Mouse (Mus musculus) B cell, adult 2 months (primary cell): ENCODE results near the gene Pdhb.

Source experiments
- DNase-seq, 2 experiments: peaks; one replicate each; pipeline ENCODE4 v3.0.0; 2022

Pdhb gene

DNA sequence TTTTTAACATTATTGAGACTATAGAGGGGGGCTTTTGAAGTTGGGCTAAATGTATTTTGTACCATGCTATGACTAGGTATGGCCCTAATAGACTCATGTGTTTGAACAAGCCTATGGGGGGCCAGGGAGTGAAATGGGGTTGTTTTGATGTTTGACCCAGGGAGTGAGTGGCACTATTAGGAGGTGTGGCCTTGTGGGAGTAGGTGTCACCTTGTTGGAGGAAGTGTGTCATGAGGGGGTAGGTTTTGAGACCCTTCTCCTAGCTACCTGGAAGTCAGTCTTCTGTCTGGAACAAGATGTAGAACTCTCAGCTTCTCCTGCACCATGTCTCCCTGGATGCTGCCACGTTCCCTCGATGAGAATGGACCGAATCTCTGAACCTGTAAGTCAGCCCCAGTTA, 17.7 kb upstream of the Pdhb start:
- no peak for DNase-seq

DNA sequence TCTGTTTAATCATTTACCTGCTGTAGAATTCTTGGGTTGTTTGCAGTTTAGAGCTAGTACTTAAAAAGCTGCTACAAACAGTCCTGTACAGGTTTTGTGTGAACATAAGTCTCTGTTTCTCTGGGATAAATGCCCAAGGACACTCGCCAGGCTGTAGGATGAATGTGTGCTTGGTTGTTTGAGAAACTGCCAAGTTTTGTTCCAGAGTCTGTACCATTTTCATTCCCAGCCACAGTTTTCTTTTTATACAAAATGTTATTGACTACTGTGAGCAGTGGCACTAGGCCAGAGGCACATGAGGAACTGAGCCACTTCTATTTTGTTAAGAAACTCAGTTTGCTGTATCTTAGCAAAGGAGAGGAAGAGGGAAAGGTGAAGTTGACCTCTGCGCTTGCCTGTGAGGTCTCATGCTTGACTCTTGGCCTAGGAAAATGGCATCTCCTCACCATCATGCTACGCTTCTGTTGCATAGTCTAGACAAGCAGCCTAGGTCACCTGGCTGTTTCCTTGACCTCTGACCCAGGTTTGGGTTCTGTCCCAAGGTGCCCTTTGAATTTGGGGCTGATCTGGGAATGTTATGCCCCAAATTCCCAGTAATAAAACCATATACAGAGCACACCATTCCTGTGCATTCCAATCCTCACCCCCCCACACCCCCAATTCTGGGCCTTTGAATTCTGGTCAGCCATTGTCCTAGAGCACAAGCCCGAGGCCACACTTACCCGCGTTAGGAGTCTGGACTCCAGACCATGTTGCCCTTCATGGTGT, 13.6 kb upstream of the Pdhb start:
- DNase-seq: no peak

DNA sequence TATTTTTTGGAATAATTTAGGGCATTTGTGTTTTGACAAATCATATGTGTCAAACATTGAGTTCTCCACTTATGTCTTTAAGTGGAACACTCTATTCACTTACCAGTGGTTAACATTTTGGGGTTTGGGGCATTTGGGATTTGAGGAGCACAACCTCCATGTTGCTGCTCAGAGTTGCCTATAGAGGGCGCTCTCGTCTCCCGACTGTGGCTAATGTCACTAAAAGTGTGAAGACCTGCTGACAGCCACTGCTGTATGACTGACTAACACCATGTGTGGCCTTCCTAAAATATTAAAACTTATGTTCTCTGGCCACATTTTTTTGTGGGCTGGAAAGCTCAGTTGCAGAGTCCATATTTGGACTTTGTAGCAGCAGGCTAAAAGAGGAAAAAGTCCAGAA, 10.5 kb upstream of the Pdhb start:
- no peak for DNase-seq

DNA sequence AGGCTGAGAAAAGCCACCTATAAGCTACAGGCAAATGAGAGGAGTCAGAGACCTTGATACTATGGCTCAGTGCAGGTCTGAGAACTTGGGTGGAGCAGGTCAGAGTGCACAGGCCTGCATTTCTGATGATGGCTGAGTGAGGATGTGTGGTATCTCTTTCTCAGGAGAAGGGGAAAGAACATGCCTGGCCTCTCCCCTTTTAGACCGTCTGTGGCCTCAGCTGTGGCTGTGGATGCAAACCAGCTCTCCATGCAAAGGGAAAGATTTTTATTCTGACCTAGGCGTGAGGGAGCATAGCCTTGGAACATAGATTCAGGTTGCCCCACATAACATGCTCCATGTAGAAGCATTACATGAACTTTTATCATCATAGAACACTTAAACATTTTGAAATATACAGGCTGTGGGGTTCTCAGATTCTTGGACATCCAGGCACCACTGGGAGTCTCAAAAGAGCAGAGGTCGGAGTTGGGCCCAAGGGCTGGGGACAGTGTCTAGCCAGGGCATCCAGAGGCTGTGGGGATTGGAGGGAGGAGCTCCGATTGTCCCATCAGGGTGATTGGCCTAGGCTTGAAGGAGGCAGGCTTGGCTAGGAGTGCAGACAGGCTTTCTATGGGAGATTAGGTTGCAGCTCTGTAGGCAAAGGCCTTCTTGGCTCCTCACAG, 7.7 kb upstream of the Pdhb start:
- DNase-seq: no peak

DNA sequence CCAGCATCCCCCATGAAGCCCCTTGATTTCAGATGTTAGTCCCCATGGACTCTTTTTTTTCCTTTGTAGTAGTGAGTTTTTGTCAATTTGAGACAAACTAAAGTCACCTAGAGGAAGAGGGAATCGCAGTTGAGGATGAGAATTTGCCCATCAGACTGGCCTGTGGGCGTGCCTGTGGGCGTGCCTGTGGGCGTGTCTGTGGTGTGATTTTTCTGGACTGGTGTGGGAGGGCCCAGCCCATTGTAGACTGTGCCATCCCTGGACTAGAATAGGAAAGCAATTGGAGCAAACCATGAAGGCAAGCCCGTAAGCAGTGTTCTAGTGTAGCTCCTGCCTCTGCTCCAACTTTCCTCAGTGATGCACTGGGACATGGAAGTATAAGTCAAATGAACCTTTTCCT, 3.4 kb upstream of the Pdhb start:
- no peak for DNase-seq

DNA sequence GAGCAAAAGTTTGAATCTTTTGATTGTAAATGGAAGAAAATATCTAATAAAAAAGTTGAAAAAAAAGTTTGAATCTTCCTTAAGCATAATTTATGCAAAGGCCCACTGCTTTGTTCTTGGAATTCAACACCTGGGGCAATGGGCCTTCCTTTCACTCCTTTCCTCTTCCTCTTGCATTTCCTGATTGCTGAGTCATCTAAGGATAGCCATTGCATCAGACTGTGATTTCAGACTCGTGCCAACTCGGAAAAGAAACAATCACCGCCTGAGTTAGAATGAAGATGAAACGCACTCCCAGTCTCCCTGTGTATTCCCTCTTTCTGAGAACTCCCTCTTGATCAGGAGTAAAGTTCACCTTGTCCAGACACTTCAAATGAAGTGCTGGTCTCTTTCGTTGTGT, 1.8 kb upstream of the Pdhb start:
- no peak for DNase-seq

DNA sequence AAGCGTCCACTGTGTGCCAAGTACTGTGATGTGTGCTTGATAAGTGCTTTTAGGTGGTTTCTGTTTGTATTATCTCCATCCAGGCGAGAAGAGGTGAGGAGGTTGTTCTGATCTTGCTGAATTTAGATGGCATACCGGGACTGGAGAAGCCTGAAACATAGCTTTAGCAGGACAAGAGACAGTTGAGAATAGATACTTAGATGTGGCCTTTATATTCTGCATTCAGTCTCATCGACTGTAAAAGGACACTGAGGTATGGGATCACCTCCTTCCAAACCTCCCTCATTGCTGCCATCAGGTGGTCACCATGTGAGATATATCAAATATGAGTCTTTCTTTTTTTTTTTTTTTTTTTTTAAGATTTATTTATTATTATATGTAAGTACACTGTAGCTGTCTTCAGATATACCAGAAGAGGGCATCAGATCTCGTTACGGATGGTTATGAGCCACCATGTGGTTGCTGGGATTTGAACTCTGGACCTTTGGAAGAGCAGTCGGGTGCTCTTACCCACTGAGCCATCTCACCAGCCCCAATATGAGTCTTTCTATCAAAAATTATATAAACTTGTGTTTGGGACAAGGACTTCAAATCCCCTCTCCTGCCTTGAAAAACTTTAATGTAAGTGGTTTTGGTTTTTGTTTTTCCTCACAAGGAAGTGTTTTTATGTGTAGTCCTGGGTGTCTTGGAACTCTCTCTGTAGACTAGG, 871 bp upstream of the Pdhb start:
- peak; percentile 60 to 64 for DNase-seq

DNA sequence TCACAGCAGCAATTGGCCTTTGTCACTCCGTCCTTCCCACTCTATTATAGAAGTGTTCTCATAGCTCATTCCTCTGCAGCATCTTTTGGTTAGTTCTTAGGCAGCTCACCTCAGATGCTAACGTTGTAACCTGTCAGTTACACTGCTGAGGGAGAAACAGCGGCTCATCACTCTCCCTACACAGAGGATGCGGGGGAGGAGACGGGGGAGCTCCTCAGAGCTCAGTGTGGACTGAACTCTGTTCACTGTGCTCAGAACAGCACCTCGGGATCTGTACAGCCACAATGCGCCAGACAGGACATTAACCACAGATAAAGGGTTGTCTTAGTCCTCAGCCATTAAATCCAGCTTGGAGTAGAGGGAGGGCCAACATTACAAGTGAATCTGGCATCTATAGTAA, 8.4 kb downstream of the Pdhb start:
- no peak for DNase-seq

DNA sequence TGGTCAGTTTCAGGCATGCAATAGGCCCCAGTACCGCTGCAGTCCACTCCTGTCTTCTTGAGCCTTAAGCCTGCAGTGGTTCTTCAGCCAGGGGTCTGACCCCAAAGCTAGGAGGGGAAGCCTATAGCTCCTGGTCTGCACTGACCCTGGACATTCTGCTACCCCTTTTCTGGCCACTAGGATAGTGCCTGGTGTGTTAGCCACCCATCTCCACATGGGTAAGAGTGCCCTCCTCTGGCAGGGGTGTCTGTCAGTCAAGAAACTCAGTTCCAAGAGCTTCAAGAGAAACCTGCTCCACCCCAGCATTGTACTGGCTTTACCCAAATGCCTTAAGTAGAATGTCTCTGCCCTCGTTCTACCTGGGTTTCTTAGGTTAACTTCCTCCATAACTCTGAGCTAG, 11.0 kb downstream of the Pdhb start:
- DNase-seq: peak; percentile 77 to 78

DNA sequence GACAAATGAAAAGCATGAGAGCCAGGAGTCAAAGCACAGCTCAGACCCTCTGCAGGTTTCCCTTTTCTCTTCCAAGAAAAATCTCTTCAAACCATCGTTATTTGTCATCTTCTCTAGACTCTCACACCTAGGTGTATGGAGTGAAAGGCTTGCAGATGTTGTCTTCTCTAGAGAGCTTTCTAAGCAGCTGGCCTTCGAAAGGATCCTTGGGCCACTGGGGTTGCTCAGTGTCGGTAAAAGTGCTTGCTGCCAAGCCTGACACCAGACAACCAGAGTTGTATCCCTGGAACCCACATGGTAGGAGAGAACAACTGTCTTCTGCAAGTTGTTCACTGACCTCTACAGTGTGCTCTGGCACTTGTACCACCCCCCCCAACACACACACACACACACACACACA, 13.7 kb downstream of the Pdhb start:
- DNase-seq: no peak

DNA sequence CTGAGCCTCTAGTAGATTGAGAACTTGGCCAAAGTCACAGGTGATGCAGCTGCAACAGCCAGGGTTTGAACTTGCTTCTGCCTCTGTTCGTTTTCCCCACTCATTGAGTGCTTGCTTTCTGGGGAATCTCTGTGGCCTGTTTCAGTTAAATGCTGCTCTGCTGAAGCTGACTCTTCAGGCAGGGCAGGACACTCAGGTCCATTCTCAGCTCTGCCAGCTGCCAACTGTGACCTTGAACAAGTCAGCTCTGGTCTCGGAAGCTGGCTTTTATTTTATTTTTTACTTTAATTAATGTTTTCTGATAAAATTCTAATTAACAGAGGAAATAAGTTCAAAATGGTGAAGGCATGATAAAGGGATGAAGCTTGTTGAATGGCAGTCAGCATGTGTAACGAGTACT, 14.1 kb downstream of the Pdhb start:
- DNase-seq: no peak

DNA sequence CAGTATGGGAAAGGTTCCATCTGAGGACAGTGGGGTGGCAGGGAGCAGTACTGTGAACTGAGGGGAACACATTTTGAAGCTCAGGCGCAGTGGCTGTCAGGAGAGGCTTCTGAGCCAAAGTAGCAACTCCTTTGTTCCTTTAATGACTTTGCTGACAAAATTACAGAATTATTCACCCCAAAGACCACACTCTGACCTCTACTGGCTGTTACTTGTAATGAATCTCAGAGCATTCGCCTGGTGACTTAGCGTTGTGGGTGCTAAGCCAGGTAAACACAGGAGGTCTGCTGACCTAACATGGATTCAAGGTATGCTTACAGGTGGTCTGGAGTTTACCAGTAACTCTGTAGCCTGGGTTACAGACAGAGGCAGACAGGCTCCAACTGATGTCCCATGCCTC, 15.9 kb downstream of the Pdhb start:
- DNase-seq: peak; percentile 34 to 43

DNA sequence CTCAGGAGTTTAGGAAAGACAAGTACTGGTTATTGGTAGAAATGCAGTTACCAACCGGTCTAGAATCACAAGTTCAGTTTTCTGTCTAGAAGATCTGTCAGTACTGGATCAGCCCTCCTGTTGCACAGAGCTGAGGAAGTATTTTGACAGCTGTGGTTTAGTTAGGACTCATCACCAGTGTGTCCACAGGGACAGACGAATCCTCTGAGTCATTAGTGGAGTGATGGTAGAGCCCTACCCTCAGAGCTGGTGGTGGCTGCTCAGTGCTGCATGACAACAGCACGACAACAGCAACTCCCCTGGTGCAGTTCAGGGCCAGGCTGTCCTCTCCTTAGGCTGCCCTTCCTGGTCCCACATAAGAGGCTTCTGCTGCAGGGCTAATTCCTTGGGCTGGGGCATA, 18.8 kb downstream of the Pdhb start:
- DNase-seq: no peak

DNA sequence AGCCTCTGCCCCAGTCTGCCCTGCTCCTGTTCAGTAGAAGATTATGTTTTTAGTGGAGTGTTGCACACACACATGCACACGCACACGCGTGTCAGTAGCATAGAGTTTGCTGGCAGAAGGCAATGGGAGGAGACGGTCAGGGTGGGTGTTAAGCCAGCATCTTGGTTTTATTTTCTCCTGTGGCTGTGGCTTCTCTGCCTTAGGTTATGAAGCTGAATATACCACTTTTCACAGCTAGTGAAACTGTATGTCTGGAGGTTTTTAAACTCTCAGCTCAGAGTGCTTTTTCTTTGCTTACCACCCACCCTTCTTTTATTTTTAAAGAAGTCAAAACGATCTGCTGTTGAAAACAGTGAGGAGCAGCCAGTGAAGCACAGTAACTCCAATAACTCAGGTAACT, 21.1 kb downstream of the Pdhb start:
- DNase-seq: no peak

DNA sequence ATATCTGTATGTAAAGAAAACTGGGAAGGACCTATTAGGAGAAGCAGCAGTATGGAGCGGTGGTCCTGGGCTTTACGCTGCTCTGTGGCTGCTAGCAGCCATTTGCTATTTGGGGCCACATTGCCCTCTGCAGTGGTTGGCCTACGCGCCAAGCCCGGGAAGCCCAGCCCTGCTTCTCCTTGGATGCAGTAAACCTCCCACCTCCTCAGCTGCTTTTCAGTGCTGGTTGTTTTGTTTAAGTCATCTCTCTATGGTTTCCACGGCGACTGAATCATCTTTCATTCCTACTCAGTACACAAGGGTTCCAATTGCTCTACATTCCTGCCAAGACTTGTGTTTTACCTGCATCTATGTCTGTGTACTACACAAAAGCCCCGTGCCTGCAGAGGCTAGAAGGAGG, 24.0 kb downstream of the Pdhb start:
- DNase-seq: no peak

DNA sequence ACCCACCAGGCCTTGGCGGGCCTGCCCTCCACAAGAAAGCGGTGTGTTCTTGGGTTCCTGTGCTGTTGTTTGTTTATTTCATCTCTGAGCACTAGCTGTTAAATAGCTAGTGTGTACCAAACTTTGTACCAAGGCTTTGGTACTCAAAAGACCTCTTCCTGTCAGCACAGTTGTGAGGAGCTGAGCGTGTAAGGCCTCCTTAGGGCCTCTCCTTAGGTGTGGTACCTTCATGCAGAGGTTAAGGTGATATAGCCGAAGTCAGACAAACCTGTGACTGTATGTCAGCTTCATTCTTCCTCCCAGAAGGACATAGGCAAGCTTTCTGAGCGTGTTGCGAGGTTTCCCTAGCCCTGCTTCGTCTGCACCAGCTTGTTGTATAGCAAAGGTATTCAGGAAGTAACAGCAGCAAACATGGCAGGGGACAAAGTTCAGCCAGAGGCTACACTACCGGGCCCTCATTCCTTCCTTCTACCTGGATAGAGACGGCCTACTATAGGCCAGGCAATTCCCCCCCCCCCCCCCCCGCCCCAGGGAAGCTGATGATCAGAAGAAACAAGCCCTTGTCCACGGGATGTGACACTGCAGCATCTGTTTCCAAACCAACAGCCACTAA, 26.1 kb downstream of the Pdhb start:
- DNase-seq: no peak

DNA sequence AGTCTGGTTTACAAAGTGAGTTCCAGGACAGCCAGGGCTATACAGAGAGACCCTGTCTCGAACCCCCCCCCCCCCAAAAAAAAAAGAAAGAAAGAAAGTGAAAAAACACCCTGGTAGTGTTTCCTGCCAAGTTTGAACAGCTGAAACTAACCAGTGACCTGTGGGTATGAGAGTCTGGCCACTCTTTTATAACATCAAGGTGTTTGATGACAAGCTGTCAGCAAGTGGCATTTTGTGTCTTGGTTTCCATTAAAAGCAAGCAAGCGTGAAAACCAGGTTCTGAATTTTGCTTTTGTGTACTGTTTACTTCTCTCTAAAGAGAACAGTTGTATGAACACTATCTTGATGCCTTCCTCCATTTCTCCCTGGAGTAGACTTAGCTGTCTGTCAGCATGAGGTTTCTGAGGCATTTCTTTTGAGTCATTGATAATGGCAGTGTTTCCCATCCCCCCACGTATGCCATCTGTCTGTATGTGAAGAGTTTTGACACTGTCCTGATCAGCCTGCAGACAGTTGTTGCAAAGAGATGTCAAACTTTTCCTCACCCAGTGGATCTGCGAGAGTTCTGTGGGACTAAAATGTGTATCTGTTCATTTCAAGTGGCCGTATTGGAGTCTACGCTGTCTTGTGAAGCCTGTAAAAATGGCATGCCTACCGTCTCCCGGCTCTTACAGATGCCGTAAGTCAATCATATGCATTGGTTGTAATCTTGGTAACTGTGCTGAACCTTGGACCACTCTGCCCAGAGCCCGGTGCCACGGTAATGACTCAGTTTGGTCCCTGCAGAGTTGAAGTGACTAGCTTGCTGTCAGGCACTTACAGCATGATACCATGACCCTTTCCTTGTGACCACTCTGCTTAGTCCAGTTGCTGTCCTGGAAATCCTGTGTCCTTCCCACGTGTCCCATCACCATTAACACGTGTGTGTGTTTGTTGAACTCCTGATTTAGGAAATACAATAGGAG, 26.9 kb downstream of the Pdhb start:
- DNase-seq: no peak

DNA sequence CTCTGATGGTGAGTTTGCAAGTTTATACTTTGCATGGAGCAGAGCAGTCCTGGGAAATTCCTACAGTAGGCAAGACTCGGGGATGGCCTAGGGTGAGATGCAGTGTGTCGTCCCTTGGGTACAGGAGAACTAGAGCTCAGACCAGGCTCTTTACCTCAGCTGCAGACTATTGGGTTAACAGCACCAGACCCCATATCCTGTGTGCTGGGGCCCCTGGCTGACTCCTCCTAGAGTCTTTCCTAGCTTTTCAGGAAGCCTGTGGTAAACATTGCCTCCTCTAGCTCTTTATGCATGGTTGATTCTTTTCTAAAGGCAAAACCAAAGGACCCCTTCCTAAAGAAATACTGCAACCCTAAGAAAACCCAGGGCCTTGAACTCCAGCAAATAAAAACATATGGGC, 31.7 kb downstream of the Pdhb start:
- no peak for DNase-seq

DNA sequence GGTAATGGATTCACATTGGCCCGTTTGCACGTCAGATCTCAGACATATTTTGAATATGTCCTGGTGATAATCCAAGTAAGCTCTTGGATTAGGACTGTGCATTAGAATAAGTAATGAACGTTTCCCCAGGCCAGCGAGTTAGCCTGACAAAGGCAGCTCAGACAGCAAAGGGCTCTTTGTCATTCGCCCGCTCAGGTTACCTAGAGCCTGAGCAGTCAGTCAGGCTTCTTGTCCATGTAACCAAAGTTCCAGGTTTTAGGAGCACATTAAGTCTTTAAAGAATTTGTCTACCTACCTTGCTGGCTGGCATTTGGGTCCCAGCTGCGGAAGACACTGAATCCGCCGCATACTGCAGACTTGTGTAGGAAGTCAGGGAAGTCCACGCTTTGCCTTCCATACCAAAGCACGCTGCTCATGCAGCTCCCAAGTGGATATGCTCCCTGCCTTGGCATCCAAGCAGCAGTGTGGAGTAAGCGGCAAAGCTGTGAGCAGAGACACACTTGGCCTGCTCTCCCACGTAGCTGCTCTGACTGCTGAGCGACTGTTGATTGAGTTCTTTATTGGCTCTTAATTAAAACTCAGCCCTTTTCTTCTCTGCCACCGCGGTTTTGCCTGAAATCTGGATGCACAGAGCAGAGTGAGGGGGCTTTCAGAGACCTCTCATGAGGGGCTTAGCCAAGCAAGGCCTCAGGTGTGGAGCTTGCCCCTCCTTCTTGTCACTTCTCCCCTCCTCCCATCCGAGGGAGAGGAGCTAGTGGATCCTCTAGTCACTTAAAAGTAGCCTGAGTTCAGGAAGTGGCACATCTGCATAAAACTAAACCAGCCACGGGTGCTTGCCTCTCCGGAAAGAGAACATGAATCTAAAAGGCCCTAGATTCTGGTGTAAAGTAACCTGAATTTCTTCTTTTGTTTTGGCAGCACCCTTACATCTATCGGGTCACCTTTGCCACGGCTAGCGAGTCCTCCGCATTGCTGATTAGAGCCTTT, 32.8 kb downstream of the Pdhb start:
- peak in 1 of 2 experiments; percentile 15 for DNase-seq

DNA sequence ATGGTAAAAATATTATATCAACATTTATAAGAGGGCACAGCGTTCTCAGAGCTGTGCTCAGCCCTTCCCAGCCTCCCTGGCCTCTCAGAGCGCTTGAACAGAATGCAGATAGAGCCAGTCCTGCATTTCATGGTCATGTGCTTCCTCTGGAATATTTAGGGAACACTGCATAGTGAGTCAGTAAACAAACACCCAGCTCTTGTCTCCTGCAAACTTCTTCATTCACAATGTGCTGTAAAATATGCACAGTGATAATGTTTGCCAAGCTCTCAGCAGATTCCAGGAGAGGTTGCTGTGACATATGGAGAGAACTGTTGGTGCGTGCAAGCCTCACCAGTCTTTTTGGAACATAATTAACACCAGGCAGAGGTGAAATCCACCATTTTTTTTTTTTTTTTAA, 37.7 kb downstream of the Pdhb start:
- no peak for DNase-seq

DNA sequence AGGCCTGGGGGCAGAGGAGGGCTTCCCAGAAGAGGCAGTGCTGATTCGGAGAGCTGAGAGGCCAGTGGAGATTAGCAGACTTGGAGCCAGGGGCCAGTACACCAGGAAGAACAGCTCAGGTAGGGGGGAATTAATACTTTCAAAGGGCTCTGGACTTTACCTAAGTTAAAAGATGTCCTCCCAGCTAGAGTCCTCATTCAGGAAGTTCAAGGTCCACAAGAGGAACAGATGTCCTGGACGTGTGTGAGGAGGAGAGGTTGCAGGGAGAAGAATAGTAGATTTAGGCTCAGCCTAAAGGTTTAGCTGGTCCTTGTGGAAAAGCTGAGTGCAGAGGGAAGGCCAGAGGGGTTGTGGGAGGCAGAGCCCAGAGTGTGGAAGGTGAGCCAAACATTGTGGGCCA, 38.6 kb downstream of the Pdhb start:
- DNase-seq: no peak
